Mouse (Mus musculus): Measurements from ENCODE around the gene Chsy1.

Chsy1 gene

GRCm38 (mm10) chr7:66108961-66109854, at the start of gene Chsy1:
Gene Chsy1, plus strand, starts transcription at chr7:66109515.
- DNase-seq: peak; percentile 92

DNA sequence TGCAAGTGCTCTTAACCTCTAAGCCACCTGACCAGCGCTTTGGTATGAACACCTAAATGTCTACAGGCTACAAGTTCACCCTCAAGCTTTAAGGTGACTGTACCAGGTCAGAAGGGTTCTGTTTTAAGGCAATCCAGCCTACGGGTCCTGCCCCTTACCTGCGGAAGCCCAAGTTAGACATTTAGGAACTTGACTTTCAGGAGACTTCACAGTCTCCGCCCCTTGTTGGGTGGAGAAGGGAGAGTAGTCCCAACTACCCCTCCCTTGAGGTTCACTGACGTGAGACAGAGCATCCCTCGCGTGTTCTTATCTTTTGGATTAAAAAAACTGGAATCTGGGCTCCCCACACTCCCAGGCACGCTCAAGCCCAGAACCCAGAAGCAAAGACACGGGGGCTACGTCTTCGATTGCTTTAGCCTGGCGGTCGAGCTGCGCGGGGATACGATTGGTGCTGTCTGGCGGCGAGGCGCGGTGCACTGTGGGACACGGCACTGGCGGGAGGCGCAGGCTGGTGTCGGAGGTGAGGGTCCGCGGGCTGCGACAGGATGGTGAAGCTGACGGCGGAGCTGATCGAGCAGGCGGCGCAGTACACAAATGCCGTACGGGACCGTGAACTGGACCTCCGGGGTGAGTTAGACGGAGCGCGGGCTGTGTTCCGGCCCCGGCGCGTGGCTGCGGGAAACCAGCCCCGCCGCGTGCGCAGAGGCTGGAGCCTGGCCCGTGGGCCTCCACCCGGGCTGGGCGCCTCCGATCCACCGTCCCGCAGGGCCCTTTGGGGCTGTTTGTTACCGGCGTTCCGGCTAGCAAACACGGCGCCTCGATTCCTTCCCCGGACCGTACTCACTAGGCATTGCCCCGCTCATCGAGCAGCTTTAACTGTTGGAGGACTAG, 49.0 kb upstream of the Chsy1 start:
- peak; percentile 91 for DNase-seq

- no peak for DNase-seq
Observed at GRCm38 (mm10) chr7:66061057-66061456, 48.3 kb upstream of the Chsy1 start.

DNA sequence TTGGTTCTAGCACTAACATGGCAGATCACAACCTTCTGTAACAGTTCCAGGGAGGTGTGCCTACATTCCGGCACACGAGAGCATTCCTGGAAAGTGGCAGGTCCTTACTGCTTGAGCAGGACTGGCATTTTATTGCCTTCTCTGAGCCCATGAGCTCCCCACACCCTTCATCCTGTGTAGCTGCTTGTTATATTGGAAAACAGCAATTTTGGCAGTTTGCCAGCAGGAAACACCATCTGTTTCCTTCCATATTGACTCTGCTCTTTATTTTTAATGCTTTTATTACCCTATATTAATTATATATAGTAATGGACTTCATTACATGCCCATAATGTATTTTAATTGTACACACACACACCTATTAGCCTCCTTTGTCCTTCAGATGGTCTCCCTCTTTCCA, 32.9 kb upstream of the Chsy1 start:
- no peak for DNase-seq

GRCm38 (mm10) chr7:66079364-66080230, 29.7 kb upstream of the Chsy1 start, which contains the start of gene Selenos:
Gene Selenos, plus strand, starts transcription at chr7:66079649.
- DNase-seq: peak; percentile 97

GRCm38 (mm10) chr7:66080231-66080613, 29.1 kb upstream of the Chsy1 start:
- DNase-seq: no peak

DNA sequence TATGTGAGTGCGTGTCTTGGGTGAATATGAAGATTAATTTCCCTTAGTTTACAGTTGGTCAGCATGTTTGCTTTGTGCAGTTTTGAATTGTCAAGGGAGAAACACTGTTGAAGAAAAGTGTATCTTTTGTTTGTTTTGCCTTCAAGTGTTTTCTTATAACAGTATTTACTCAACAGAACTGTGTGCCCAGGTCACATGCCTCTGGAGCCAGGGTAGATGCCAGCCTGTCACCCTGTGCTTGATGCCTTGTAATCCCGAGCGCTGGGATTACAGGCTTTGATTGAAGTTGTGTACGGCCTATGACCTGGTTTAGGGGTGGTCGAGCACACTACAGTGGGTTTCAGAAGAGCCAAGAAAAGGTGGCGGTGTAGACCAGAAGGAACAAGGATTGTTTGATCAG, 25.6 kb upstream of the Chsy1 start:
- no peak for DNase-seq

DNA sequence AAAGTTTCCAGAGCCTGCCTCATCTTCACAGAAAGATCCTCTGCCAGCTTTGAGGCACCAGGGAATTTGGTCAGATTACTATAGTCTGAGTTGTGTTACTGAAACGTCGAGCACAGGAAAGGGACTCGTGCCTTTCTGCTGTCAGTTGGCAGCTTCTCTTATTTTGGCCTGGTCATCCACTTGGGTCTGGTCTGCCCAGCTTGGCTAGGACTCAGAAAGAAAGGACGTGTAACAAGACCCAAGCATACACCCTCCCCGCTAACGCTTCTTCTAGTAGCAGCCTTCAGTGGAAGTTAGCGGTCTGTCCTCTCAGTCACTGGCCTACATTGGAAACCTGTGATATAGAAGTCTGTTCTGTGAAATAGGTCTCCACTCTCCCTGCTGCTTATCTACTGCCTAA, 24.8 kb upstream of the Chsy1 start:
- DNase-seq: no peak

- peak; percentile 75 for DNase-seq
Observed at GRCm38 (mm10) chr7:66087652-66088051, 21.7 kb upstream of the Chsy1 start.

DNA sequence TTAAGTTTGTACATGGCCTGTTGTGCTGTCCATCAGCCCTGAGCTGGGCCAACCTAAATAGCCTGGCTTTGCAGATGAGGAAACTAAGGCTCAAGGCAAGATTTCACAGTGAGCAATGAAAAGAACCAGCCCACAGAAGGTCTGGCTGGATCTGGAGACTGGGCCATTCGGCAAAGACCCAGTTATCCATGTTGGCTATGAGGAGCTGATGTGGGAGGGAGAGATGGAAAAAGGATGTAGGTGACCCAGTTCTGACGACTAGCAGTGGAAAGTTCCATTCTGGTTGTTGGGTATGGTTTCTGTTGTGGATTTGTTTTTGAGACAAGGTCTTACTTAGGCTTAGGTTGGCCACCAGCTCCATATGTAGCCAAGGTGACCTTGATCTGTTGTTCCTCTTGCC, 21.2 kb upstream of the Chsy1 start:
- DNase-seq: peak; percentile 48

DNA sequence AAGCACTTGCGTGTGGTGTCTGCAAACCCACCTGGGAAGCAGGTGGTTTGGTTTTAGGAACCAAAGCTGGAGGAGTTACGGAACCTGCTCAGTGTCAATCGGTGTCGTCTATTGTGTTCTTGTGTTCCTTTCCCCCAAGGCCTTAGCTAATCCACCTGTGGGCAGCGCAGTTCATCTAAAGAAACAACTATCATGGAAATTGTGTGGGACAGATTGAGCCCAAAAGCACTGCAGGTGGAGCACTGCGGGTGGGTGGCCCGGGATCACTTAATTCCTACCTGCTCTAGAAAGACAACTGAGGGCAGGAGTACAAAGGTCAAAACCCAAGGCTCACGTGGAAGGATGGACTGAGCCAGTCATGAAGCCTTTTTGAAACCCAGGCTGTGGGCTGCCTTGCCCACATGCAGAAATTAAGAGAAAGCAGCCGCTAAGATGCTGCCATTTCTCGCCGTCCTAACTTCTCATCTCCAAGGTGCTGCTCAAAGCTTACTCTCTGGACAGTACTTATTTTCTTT, 18.6 kb upstream of the Chsy1 start:
- no peak for DNase-seq

DNA sequence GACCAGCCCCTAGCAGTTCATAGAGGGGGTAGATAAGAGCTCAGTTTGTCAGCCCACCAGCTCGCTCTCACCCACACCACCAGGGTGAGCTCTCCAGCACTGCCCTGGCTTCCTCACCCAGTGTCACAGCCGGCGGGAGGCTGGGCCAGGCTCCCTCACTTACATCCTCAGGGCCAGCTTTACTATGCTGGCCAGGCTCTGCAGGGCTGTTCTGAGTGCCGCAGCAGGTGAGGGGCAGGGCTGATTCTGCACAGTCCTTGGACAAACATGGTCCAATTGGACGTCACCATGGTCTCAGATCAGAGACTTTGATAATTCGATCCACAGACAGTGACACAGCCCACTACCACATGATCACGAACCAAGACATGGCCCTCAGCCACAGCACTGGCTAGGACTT, 17.8 kb upstream of the Chsy1 start:
- no peak for DNase-seq

- no peak for DNase-seq
Observed at GRCm38 (mm10) chr7:66092656-66093055, 16.7 kb upstream of the Chsy1 start.

GRCm38 (mm10) chr7:66094141-66094540, 15.2 kb upstream of the Chsy1 start:
- DNase-seq: no peak

GRCm38 (mm10) chr7:66098803-66099202, 10.5 kb upstream of the Chsy1 start:
- no peak for DNase-seq

DNA sequence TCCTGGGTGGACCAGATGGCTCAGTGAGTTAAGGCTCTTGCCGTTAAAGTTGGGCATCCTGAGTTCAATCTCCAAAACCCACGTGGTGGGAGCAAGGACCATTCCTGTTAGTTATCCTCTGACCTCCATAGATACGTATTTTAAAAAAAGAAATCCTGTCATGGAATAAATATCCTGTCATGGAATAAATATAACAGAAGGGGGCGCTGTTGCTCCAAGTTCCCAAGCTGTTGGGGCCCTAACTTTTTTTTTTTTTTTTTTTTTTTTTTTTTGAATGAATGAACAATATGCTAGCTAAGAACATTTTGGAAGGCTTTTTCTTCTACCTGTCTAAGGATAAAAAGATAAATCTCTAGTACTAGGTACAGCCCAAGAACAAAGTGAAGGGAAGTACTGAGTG, 7.4 kb upstream of the Chsy1 start:
- no peak for DNase-seq

- no peak for DNase-seq
Observed at GRCm38 (mm10) chr7:66104531-66104930, 4.8 kb upstream of the Chsy1 start.

GRCm38 (mm10) chr7:66105771-66106170, 3.5 kb upstream of the Chsy1 start:
- no peak for DNase-seq

GRCm38 (mm10) chr7:66106581-66107056, 2.7 kb upstream of the Chsy1 start:
- peak; percentile 25 for DNase-seq

- DNase-seq: no peak
Observed at GRCm38 (mm10) chr7:66107206-66107605, 2.1 kb upstream of the Chsy1 start.

DNA sequence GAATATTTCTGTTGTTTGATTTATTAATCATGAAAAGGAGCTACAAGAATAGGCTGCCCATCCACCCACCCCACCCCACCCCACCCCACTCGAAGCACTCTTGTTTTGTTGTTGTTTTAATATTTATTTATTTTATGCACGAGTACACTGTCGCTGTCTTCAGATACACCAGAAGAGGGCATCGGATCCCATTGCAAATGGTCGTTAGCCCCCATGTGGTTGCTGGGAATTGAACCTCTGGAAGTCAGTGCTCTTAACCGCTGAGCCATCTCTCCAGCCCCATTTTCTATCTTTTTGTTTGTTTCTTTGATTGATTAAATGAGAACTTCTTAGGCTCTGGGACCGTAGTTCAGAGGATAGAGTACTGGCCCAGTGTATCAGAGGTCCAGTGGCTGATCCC, 1.4 kb upstream of the Chsy1 start:
- DNase-seq: peak; percentile 24

Measured in right cerebral cortex, adult 18-20 months (tissue).